Comparison of ENCODE assay signal across 34 mouse cellular contexts in genomic region chr12:112562462-112562861, GRCm38 (mm10). TPM values are rescaled to one million over a fixed set of nuclear protein-coding genes. Genes with fewer than 3 reads are reported as not detected.
DNase-seq lines count a peak whose midpoint lies in the region; ATAC-seq and TF ChIP-seq lines count a peak whose summit lies in the region.
"Had no signal": no experiment of that assay in that cellular context is flagged by ENCODE, and none has a peak within 500 bp of the region (broad histone marks: within the 10 kb centered on the region; RNA-seq: fewer than 3 reads in every experiment).

No protein-coding gene starts in this region.

- no peak overlapping the region for H3K4me3 ChIP-seq in forebrain, postnatal 0 days (ENCODE audit: low read depth, low read length)
- H3K4me3 ChIP-seq in forebrain, embryonic 16.5 days (replicated peaks; ENCODE audit: low read length), result no peak overlapping the region
- no peak overlapping the region for H3K4me3 ChIP-seq in lung, embryonic 14.5 days (ENCODE audit: low read depth, low read length)
- no peak overlapping the region for H3K4me3 ChIP-seq in cortical plate, adult 2 months (ENCODE audit: insufficient read depth, low read length)
- H3K4me3 ChIP-seq in midbrain, embryonic 13.5 days (replicated peaks), result no peak overlapping the region
- H3K4me3 ChIP-seq: embryonic facial prominence, embryonic 12.5 days; forebrain, embryonic 15.5 days; hindbrain, embryonic 13.5 days; kidney, embryonic 15.5 days; liver, embryonic 12.5 days; midbrain, embryonic 10.5 days; myocyte; neural tube, embryonic 12.5 days had no signal

- TF ChIP-seq POLR2A in cortical plate, adult 2 months (IDR thresholded peaks at IDR 0.05; ENCODE audit: extremely low read depth, insufficient read depth, low read length), result no peak

- no peaks in the 10 kb centered on the region for H3K36me3 ChIP-seq in forebrain, postnatal 0 days (ENCODE audit: insufficient read depth)
- no peaks in the 10 kb centered on the region for H3K36me3 ChIP-seq in forebrain, embryonic 16.5 days (ENCODE audit: control insufficient read depth, insufficient read depth)
- no peaks in the 10 kb centered on the region for H3K36me3 ChIP-seq in lung, embryonic 14.5 days (ENCODE audit: insufficient read depth)
- H3K36me3 ChIP-seq in midbrain, embryonic 13.5 days, result no peaks in the 10 kb centered on the region
- H3K36me3 ChIP-seq: embryonic facial prominence, embryonic 12.5 days; forebrain, embryonic 15.5 days; hindbrain, embryonic 13.5 days; kidney, embryonic 15.5 days; liver, embryonic 12.5 days; midbrain, embryonic 10.5 days; neural tube, embryonic 12.5 days had no signal

- 82% methylated on average over 5 of the region's 5 CpGs for WGBS in forebrain, postnatal 0 days
- 78% methylated on average over 5 of the region's 5 CpGs for WGBS in forebrain, embryonic 16.5 days
- WGBS in lung, embryonic 14.5 days, result 61% methylated on average over 5 of the region's 5 CpGs
- WGBS in midbrain, embryonic 13.5 days, result 78% methylated on average over 5 of the region's 5 CpGs

- 0 out of 2 replicates have a peak, but pooled peaks have one; percentile 10 for TF ChIP-seq CTCF in forebrain, postnatal 0 days (IDR thresholded peaks at IDR 0.05; ENCODE audit: low read depth)
- 0 out of 2 replicates have a peak, but pooled peaks have one; percentile 4 for TF ChIP-seq CTCF in lung, embryonic 14.5 days (IDR thresholded peaks at IDR 0.05; ENCODE audit: low read depth)
- TF ChIP-seq CTCF in cortical plate, adult 2 months (IDR thresholded peaks at IDR 0.05; ENCODE audit: extremely low read depth, insufficient read depth, low read length), result peak; percentile 19; the same call in 1 of the 2 replicates

- H3K9me3 ChIP-seq in forebrain, postnatal 0 days (ENCODE audit: low read length), result no peaks in the 10 kb centered on the region
- H3K9me3 ChIP-seq in forebrain, embryonic 16.5 days (ENCODE audit: control insufficient read depth, low read length), result no peaks in the 10 kb centered on the region
- no peaks in the 10 kb centered on the region for H3K9me3 ChIP-seq in lung, embryonic 14.5 days (ENCODE audit: low read depth, low read length)
- no peaks in the 10 kb centered on the region for H3K9me3 ChIP-seq in midbrain, embryonic 13.5 days
- H3K9me3 ChIP-seq: embryonic facial prominence, embryonic 12.5 days; forebrain, embryonic 15.5 days; hindbrain, embryonic 13.5 days; kidney, embryonic 15.5 days; liver, embryonic 12.5 days; midbrain, embryonic 10.5 days; neural tube, embryonic 12.5 days had no signal

- no peak for DNase-seq in forebrain, postnatal 0 days
- DNase-seq in lung, embryonic 14.5 days, result no peak
- no peak for DNase-seq in lung, postnatal 10 days
- no peak for DNase-seq in thymus, postnatal 25 days
- DNase-seq: adrenal gland, adult 2 months; adrenal gland, postnatal 36 days; cerebellum, adult 18-20 months; cerebellum, postnatal 14 days; embryo, embryonic 11 days; gastrocnemius, postnatal 10 days; heart, adult 11 months; heart, postnatal 36 days; kidney, adult 11 months; kidney, postnatal 36 days; layer of hippocampus, postnatal 36 days; left cerebral cortex, postnatal 4 days; liver, postnatal 0 days; lung, postnatal 14 days; right cerebral cortex, adult 18-20 months; right cerebral cortex, postnatal 4 days had no signal

- ATAC-seq in forebrain, postnatal 0 days, result no peak
- no peak for ATAC-seq in forebrain, embryonic 16.5 days
- no peak for ATAC-seq in lung, embryonic 14.5 days (ENCODE audit: insufficient read depth)
- ATAC-seq in midbrain, embryonic 13.5 days, result no peak
- ATAC-seq: activated CD4-positive, CD25-positive, alpha-beta regulatory T cell, adult 4 months; forebrain, embryonic 15.5 days; liver, embryonic 12.5 days; liver, postnatal 0 days had no signal

- H3K9ac ChIP-seq in forebrain, postnatal 0 days, result no peak overlapping the region
- no peak overlapping the region for H3K9ac ChIP-seq in forebrain, embryonic 16.5 days (replicated peaks; ENCODE audit: low read depth, low read length)
- H3K9ac ChIP-seq in lung, embryonic 14.5 days, result no peak overlapping the region
- no peak overlapping the region for H3K9ac ChIP-seq in midbrain, embryonic 13.5 days (replicated peaks)
- H3K9ac ChIP-seq: embryonic facial prominence, embryonic 12.5 days; forebrain, embryonic 15.5 days; hindbrain, embryonic 13.5 days; kidney, embryonic 15.5 days; liver, embryonic 12.5 days; liver, postnatal 0 days; neural tube, embryonic 12.5 days had no signal

- no peak overlapping the region for H3K27ac ChIP-seq in forebrain, postnatal 0 days (ENCODE audit: low read depth, low read length)
- no peak overlapping the region for H3K27ac ChIP-seq in forebrain, embryonic 16.5 days (ENCODE audit: low read length)
- no peak overlapping the region for H3K27ac ChIP-seq in lung, embryonic 14.5 days (ENCODE audit: low read depth)
- H3K27ac ChIP-seq in cortical plate, adult 2 months (ENCODE audit: insufficient read depth, low read length), result no peak overlapping the region
- no peak overlapping the region for H3K27ac ChIP-seq in midbrain, embryonic 13.5 days
- H3K27ac ChIP-seq: embryonic facial prominence, embryonic 12.5 days; forebrain, embryonic 15.5 days; hindbrain, embryonic 13.5 days; kidney, embryonic 15.5 days; liver, embryonic 12.5 days; midbrain, embryonic 10.5 days; neural tube, embryonic 12.5 days had no signal

- H3K27me3 ChIP-seq in forebrain, postnatal 0 days (ENCODE audit: insufficient read depth, low read length), result no peaks in the 10 kb centered on the region
- no peaks in the 10 kb centered on the region for H3K27me3 ChIP-seq in forebrain, embryonic 16.5 days (replicated peaks; ENCODE audit: control insufficient read depth, insufficient read depth, low read length)
- H3K27me3 ChIP-seq in lung, embryonic 14.5 days (ENCODE audit: insufficient read depth, low read length), result no peaks in the 10 kb centered on the region
- H3K27me3 ChIP-seq in midbrain, embryonic 13.5 days, result no peaks in the 10 kb centered on the region
- H3K27me3 ChIP-seq: embryonic facial prominence, embryonic 12.5 days; forebrain, embryonic 15.5 days; kidney, embryonic 15.5 days; liver, embryonic 12.5 days; neural tube, embryonic 12.5 days had no signal

- H3K4me1 ChIP-seq in forebrain, postnatal 0 days (ENCODE audit: insufficient read depth), result no peaks in the 10 kb centered on the region
- no peaks in the 10 kb centered on the region for H3K4me1 ChIP-seq in forebrain, embryonic 16.5 days (replicated peaks; ENCODE audit: control insufficient read depth, insufficient read depth, low read length)
- H3K4me1 ChIP-seq in lung, embryonic 14.5 days (ENCODE audit: insufficient read depth), result no peaks in the 10 kb centered on the region
- H3K4me1 ChIP-seq in cortical plate, adult 2 months (ENCODE audit: control insufficient read depth, insufficient read depth, low read length), result no peaks in the 10 kb centered on the region
- H3K4me1 ChIP-seq in midbrain, embryonic 13.5 days (replicated peaks), result no peaks in the 10 kb centered on the region
- H3K4me1 ChIP-seq: embryonic facial prominence, embryonic 12.5 days; forebrain, embryonic 15.5 days; liver, embryonic 12.5 days had no signal

- no peak overlapping the region for H3K4me2 ChIP-seq in forebrain, postnatal 0 days (ENCODE audit: low read depth)
- H3K4me2 ChIP-seq in forebrain, embryonic 16.5 days (ENCODE audit: low read length), result no peak overlapping the region
- no peak overlapping the region for H3K4me2 ChIP-seq in lung, embryonic 14.5 days
- no peak overlapping the region for H3K4me2 ChIP-seq in midbrain, embryonic 13.5 days (replicated peaks)
- H3K4me2 ChIP-seq: embryonic facial prominence, embryonic 12.5 days; forebrain, embryonic 15.5 days; heart, embryonic 11.5 days; hindbrain, embryonic 13.5 days; kidney, embryonic 15.5 days; liver, embryonic 12.5 days; neural tube, embryonic 12.5 days had no signal

RNA-seq across cellular contexts. Expression of gene Inf2, which starts 26.1 kb away (rescaled TPM):
- total RNA-seq in forebrain, postnatal 0 days (2014; rRNA removed), result 9.8 and 10.8 TPM in 2 replicates
- 1.1 and 1.2 TPM in 2 replicates for polyA plus RNA-seq in forebrain, postnatal 0 days (2015; fragmentation: Nextera tagmentation; extraction: Ambion mirVana)
- 2.6 TPM in 2 replicates for polyA plus RNA-seq in forebrain, embryonic 16.5 days (2015; fragmentation: Nextera tagmentation; extraction: Ambion mirVana)
- polyA plus RNA-seq in lung, embryonic 14.5 days (2014; fragmentation: Nextera tagmentation; extraction: Ambion mirVana), result 4.5 and 5.2 TPM in 2 replicates
- polyA plus RNA-seq in cortical plate, adult 2 months (2012; rRNA removed), result 104 and 122 TPM in 2 replicates
- polyA plus RNA-seq in midbrain, embryonic 13.5 days (2015; fragmentation: Nextera tagmentation; extraction: Ambion mirVana), result 0.43 and 1.8 TPM in 2 replicates

RNA-seq across cellular contexts. Expression of gene Tmem179, which starts 45.9 kb away (rescaled TPM):
- total RNA-seq in forebrain, postnatal 0 days (2014; rRNA removed), result 96.1 and 119 TPM in 2 replicates
- polyA plus RNA-seq in forebrain, postnatal 0 days (2015; fragmentation: Nextera tagmentation; extraction: Ambion mirVana), result 84.0 and 112 TPM in 2 replicates
- 49.7 and 71.7 TPM in 2 replicates for polyA plus RNA-seq in forebrain, embryonic 16.5 days (2015; fragmentation: Nextera tagmentation; extraction: Ambion mirVana)
- 0.12 and 0.32 TPM in 2 replicates for polyA plus RNA-seq in lung, embryonic 14.5 days (2014; fragmentation: Nextera tagmentation; extraction: Ambion mirVana)
- 140 and 145 TPM in 2 replicates for polyA plus RNA-seq in cortical plate, adult 2 months (2012; rRNA removed)
- 35.3 and 36.9 TPM in 2 replicates for polyA plus RNA-seq in midbrain, embryonic 13.5 days (2015; fragmentation: Nextera tagmentation; extraction: Ambion mirVana)
- total RNA-seq: heart, postnatal 36 days; megakaryocyte progenitor cell, adult 5-6 weeks had no signal
- polyA plus RNA-seq: activated CD4-positive, CD25-positive, alpha-beta regulatory T cell, adult 4 months; liver, postnatal 0 days had no signal

RNA-seq across cellular contexts. Expression of gene Adssl1, which starts 57.4 kb away (rescaled TPM):
- 1.8 and 2.2 TPM in 2 replicates for total RNA-seq in forebrain, postnatal 0 days (2014; rRNA removed)
- polyA plus RNA-seq in forebrain, postnatal 0 days (2015; fragmentation: Nextera tagmentation; extraction: Ambion mirVana), result 3.4 and 4.7 TPM in 2 replicates
- polyA plus RNA-seq in forebrain, embryonic 16.5 days (2015; fragmentation: Nextera tagmentation; extraction: Ambion mirVana), result 1.8 and 2.4 TPM in 2 replicates
- 3.8 and 5.0 TPM in 2 replicates for polyA plus RNA-seq in lung, embryonic 14.5 days (2014; fragmentation: Nextera tagmentation; extraction: Ambion mirVana)
- 38.0 and 44.6 TPM in 2 replicates for polyA plus RNA-seq in cortical plate, adult 2 months (2012; rRNA removed)
- 1.1 and 1.5 TPM in 2 replicates for polyA plus RNA-seq in midbrain, embryonic 13.5 days (2015; fragmentation: Nextera tagmentation; extraction: Ambion mirVana)

Comparison
In these comparisons a context has a peak if more than half of its experiments do, and no peak if none do; other contexts are left out.
1. RNA of gene Inf2, which starts 26.1 kb away (polyA plus RNA-seq): 104 to 122 TPM in cortical plate, adult 2 months; 4.5 to 5.2 TPM in lung, embryonic 14.5 days, 2.6 TPM in forebrain, embryonic 16.5 days, 0.43 to 1.8 TPM in midbrain, embryonic 13.5 days and 1.1 to 1.2 TPM in forebrain, postnatal 0 days; every median in the first group is over 10 times any median in the second.
2. RNA of gene Tmem179, which starts 45.9 kb away (polyA plus RNA-seq): 140 to 145 TPM in cortical plate, adult 2 months, 84.0 to 112 TPM in forebrain, postnatal 0 days, 49.7 to 71.7 TPM in forebrain, embryonic 16.5 days and 35.3 to 36.9 TPM in midbrain, embryonic 13.5 days; 0.12 to 0.32 TPM in lung, embryonic 14.5 days; every median in the first group is over 10 times any median in the second.
3. Peak in every context shown above with its lines, with median percentiles within 50 percentile points of each other: CTCF ChIP-seq.